Mouse (Mus musculus): ENCODE results near the gene Gm20503. TPM values are rescaled to one million over a fixed set of nuclear protein-coding genes. Genes with fewer than 3 reads are reported as not detected.

The Gm20503 gene
- total RNA-seq, 1 experiment from 2014 or later = not detected

DNA sequence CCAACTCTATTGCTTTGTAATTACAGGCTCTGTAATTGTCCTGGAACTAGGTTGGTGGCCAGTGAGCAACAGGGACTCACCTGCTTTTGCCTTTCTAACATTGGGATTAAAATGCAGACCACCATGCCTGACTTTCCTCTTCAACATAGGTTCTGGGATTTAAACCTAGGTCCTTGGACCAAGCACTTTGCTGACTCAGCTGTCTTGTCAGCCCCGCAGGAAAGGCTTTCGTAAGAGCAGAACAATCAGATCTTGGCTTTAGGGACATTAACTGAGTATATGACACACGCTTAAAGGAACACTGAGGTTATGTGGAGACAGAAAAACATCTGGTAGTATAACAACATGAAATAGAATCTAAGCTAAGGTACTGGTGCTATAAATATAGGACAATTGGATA is 54.9 kb downstream of the Gm20503 start:
- ATAC-seq (replicated peaks; ENCODE audit: insufficient number of reproducible peaks, low FRiP score, low TSS enrichment, poor library complexity, severe bottlenecking) = no peak

DNA sequence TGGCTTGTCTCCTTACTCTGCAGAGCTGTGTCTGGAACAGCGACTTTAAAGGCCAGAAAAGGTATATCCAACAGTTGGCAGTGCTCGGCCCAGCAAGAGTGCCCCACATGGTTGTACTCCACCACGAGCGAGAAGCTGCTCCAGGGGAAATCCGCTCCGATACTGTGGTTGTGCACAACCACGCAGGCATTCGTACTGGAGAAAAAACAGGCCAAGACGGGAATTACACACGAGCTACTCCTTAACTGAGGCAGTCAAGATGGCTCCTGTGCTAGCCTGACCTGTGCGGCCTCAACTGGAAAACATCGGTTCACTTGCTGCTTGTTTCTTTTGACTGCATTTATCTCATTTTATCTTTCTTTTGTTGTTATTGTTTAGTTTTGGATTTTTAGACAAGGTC is 59.5 kb downstream of the Gm20503 start:
- no peak for ATAC-seq (replicated peaks; ENCODE audit: insufficient number of reproducible peaks, low FRiP score, low TSS enrichment, poor library complexity, severe bottlenecking)

DNA sequence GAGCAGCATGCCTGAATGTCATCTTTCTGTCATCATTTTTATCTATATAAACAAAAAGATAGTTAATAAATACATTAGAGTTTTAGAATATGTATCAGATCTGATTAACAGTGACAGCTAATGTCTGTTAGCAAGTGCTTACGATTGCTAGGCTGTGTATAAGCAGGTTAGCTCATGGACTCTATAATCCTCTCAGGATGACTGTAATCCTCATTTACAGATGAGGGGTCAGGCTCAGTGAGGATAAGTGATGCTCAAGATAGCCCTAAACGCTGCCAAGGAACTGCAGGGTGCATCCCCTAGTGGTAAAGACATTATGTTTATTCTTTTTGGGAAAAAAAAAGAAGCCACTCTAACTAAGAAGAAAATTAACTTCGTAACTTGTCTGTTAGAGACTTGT is 66.3 kb downstream of the Gm20503 start:
- ATAC-seq (replicated peaks; ENCODE audit: insufficient number of reproducible peaks, low FRiP score, low TSS enrichment, poor library complexity, severe bottlenecking) = no peak

DNA sequence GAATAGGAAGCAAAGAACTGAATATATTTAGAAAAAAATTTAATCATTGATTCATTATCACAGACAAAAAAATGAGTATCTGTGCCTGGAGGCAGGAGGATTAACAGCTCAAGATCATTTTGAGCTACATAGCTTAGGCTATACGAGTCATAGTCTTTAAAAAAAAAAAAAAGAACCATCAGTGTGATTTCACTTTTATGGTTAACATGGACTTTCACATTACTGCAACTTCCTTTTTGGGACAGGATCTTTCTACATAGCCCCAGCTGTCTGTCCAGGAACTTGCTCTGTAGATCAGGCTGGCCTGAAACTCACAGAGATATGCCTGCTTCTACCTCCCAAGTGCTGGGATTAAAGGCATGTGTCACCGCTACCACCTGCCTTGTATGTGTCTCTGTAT is 80.4 kb downstream of the Gm20503 start:
- ATAC-seq (replicated peaks; ENCODE audit: insufficient number of reproducible peaks, low FRiP score, low TSS enrichment, poor library complexity, severe bottlenecking) = no peak

DNA sequence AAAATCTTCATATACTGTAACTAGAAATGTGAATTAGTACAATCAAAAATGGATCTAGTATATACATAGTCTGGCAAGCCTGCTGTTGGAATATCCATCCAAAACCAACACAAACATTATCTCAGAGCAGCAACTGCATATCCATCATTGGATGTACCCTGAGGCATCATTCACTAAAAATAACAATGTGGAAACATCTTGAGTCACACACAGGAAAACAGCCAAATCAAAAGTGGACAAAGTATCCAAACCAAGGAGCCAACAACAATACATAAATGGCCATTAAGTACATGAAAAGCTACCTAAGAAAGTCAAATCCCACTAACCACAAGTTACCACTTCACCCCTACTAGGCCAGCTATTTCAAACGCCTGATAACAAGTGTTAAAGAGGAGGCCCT is 86.4 kb downstream of the Gm20503 start:
- ATAC-seq (replicated peaks; ENCODE audit: insufficient number of reproducible peaks, low FRiP score, low TSS enrichment, poor library complexity, severe bottlenecking) = no peak

Other genes with a start within 250 kb of the Gm20503 start
- not detected in 3 replicates for gene Olfr267, start 215.5 kb upstream of the Gm20503 start, total RNA-seq (2017)
- 39.7 to 80.2 TPM (median 72.1 TPM) in 3 replicates for gene Ecpas, start 90.5 kb upstream of the Gm20503 start, total RNA-seq (2017)
- 0.29 TPM in 1 of 3 replicates, not detected in the others for gene Zkscan16, start 59.6 kb upstream of the Gm20503 start, total RNA-seq (2017)
- gene Ptgr1, start 16.1 kb upstream of the Gm20503 start, total RNA-seq (2017) = 1.9 to 2.7 TPM (median 2.3 TPM) in 3 replicates
- gene Dnajc25, start 8.1 kb upstream of the Gm20503 start, total RNA-seq (2017) = 10.7 to 15.7 TPM (median 15.3 TPM) in 3 replicates
- 76.3 to 133 TPM (median 119 TPM) in 3 replicates for gene Gng10, start 31.9 kb downstream of the Gm20503 start, total RNA-seq (2017)
- gene AI481877, start 135.8 kb downstream of the Gm20503 start, total RNA-seq (2017) = 0.43 TPM in 1 of 3 replicates, not detected in the others
- 254 to 534 TPM (median 259 TPM) in 3 replicates for gene Ugcg, start 186.0 kb downstream of the Gm20503 start, total RNA-seq (2017)

Data from monocyte, adult 5-6 weeks (primary cell).